Mouse (Mus musculus) spleen, adult 18-20 months (tissue): ENCODE measurements around the gene Nsmce4a.
"Not testable (repeated sequence)": the region's sequence is repeated elsewhere in the genome, so short reads cannot be mapped to it uniquely, and the experiment has no call there.

Source experiments
- DNase-seq, 2 experiments: peaks; one replicate each; pipeline ENCODE4 v3.0.0; 2022; ENCODE audit warnings: mixed read lengths in 2 of 2

The Nsmce4a gene

DNA sequence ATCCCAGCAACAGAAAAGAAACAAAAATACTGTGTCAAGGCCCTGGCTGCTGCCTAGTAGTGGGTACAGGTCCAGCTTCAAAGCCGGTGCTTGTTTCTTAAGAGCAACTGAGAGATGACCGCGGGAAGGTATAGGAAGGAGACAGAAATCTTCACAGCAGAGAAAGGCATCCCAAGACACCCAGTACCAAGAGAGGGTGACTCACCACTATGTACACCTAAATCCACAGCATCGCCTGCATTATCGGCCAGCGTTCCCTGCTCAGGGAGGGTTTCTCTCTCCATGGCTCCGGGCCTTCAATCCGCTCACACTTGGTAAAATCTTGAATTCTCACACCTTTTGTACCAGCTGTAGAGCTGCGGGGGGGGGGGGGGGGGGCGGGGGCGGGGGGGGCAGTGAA lies at the start of gene Nsmce4a:
TSS of gene Nsmce4a (minus strand) at position 298 of the 400 bp plus-strand sequence.
- no peak for DNase-seq

DNA sequence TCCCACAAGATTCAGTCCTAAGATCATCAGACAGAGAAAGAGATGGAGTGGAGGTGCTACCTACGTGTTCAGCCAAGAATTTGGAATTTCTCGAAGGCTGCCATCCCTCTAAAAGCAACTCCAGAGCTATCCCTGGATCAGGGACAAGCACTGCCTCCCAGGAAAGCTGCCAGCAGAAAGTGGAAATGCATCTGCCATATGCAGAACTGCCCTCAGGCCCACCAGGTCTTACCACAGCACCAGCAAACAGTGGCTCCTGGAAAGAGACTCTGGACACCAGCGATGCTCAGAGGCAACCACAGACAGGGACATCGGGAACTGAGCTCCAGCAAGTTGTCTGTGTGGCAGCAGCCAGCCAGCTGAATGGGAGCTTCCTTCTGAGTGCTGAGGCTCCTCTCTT lies 49.4 kb upstream of the Nsmce4a start:
- no peak for DNase-seq

DNA sequence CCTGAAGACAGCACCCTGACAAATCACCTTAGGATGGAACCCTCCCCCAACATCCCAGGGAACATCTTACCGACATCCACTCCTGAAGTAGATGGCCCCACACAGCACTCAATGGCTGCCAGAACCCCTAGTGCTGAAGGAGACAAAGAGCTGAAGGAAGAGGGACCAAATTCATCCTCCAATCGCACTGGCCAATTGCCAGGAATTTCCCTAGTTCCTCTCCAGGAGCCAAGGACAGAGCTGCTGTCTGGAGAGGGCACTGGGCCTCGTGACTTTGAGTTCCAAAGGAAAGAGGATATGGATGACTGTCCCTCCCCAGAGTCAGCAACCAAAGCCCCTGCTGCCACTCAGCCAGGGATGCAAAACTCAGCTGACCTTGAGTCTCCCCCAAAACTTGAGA lies 49.0 kb upstream of the Nsmce4a start:
- DNase-seq = no peak

DNA sequence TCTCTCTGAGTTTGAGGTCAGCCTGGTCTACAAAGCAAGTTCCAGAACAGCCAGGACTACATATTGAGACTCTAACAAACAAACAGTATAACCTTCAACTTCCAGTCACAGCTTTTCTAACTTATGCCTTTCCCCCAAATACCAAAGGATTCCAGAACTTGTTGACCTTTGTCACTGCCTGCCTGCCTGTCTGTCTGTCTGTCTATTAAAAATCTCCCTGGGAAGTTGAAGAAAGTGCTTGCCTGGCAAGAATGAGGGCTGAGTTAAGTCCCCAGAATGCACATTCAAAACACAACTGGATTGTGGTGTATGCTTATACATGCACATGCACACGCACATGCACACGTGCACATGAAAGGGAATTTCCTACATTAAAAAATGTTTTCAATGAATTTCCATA lies 48.1 kb upstream of the Nsmce4a start:
- DNase-seq = no peak

DNA sequence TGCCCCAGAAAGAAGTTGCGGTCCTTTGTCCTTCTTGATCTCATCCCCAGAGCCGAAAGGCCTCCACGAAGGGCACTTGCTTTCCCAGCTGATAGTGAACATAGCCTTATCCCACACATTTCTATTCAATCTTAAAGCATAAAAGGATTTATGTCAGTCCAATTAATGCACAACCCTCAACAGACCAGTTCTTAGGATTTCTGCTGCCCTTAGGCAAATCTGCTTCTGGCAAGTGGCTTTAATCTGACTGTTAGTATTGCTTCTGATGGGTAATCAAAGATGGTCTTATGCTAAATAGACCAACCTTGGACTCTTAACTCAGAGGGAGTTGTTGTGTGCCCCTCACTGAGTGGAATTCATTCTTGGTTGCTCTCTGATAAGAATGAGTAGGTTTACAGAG lies 44.7 kb upstream of the Nsmce4a start:
- no peak for DNase-seq

DNA sequence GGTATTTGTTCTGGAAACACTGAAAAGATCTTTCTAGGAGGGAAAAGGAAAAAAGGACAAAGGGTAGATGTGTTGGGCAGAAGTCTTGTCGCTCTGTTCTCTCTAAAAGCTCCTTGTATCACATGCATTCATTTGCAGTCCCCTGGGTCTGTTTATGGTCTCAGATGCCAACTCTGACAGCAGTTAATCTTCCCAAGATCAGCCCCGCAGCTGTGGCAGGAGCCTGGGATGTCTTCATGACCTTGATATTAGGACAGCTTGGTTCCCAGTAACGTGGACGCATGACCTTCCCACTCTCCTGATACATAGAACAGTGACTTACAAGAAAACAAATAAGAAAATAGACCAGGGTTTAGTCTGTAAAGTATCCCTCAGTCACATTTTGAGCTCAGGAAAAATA lies 41.1 kb upstream of the Nsmce4a start:
- DNase-seq = no peak

DNA sequence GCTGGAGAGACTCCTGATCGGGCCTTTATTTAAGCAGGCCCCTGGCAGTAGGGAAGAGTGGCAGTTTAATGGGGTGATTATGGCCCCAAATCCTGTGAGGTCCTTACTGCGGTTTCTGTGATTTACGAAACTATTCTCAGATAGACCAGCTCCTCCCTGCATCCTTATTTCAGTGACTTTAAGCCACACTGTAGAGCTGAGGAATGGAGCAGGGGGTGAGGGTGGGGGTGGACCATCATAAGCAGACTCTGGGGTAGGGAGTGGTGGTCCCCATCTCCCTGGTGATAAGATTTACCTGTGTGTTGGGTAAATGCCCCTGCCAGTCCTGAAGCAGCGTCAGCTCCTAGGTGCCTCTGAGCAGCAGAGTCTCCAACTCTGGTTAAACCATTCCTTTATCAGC lies 34.0 kb upstream of the Nsmce4a start:
- no peak for DNase-seq

DNA sequence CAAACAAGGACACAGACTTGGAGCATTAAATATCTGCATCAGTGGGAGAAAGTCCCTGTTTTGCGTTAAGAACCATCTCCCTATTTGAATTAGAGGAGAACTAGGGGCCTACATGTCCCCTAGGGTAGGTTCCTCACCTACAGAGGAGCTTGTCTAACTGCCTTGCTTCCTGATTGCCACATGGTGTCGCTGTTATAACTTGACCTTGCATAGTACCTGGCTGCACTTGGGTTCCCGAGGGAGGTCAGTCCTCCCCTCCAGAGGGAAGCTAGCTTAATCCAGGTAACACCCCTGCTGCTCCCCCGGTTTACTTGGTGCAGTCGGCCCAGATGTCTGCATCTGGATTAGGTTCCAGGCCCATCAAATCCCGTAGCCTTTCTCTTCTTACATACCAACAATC lies 32.2 kb upstream of the Nsmce4a start:
- no peak for DNase-seq

DNA sequence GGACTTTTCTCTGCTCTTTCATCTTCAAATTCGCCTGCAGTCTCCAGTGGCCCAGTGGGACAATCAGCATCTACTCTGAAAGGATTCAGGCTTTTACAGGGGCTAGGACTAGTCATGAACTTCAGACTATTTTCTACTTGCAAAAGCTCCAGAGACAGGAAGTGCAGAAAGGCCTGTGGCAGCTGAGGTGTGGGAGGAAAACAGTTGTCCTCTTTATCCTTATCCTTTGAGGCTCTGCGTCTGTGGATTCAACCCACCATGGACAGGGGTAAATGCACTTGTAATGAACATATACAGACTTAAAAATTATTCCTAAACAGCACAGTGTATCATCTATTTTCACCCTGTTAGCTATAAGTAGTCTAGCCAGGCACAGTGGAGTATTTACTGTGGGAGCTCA lies 31.5 kb upstream of the Nsmce4a start:
- DNase-seq = no peak

DNA sequence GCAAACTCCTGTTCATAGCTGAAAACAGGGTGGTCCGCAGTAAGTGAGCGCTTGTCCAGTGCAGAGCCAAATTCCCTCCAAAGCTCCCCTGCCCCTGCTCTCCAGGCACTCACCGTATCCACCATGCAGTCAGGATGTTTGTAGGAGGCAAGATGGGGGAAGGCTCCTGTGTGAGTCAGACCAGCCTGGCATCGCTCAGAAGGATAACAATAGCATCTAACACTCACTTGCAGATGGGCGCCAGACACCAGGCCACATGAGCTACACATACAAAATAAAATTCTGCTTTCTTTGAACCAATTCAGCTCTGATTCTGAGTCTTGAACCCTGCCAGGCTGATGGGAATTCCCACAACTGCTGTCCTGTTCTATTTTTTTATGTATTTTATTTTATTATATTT lies 30.6 kb upstream of the Nsmce4a start:
- no peak for DNase-seq

DNA sequence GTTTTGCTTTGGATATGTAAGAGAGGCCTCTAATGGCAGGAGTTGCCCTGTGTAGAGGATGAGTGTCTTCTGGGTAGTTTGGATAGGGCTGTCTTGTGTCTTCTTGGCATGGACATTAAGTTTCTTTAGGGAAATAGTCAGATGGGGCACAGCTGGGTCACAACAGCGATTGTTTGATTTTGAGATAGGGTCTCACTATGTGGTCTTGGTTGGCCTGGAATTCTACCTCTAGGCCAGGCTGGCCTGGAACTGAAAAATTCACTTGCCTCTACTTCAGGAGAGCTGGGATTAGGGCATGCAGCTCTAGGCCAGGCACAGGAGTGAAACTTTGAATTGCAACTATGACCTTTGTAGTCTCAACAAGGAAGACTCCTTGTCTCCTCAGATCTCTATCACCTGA lies 29.9 kb upstream of the Nsmce4a start:
- DNase-seq = no peak

DNA sequence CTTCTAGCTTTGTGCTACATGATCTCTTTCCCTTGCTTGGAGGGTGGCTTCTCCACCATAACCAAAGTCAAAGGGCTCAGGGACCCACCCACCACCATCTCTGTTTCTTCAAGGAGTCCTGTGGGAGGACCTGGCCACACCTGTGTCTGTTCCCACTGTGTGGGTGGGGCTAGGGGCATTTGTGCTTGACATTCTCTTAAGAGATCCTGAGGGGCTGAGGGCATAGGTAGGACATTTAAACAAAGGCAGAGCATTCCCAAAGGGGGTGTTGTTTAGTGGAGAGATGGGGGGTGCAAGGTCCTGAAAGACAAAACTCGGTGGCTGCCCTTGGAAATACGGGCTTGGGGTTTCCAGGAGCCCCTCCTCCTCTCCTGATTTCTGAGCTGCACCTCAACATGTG lies 27.6 kb upstream of the Nsmce4a start:
- DNase-seq = no peak

DNA sequence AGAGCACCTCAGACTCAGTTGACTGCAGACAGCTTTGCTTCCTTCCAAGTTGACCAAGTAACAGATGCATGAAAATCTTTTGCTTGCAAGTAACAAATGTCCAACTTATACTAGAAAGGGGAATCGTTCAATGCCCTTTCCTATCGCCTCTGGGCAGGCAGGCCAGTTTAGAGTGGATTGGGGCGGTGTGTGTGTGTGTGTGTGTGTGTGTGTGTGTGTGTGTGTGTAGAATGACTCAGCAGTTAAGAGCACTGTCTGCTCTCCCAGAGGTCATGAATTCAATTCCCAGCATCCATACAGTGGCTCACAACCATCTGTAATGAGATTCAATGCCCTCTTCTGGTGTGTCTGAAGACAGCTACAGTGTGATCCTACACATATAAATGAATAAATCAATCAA lies 27.2 kb upstream of the Nsmce4a start:
- DNase-seq = no peak

DNA sequence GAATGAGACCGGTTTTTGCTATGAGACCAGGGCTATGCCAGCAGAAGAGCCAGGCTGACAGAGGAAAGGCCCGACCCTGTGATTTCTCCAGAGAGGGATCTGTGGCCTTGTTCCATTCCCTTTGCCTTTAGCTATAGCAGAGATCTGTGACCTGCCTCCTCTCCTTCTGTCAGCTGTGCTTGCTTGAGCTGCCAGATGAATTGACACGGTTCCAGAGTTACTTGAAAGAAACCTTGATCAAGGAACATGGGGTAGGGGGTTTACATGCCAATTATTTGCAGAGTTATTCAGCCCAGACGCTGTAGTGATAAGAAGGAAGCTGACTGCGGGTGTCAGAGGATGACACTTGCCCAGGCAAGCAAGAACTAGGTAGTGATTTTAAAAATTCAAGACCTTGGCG lies 24.6 kb upstream of the Nsmce4a start:
- DNase-seq = no peak

DNA sequence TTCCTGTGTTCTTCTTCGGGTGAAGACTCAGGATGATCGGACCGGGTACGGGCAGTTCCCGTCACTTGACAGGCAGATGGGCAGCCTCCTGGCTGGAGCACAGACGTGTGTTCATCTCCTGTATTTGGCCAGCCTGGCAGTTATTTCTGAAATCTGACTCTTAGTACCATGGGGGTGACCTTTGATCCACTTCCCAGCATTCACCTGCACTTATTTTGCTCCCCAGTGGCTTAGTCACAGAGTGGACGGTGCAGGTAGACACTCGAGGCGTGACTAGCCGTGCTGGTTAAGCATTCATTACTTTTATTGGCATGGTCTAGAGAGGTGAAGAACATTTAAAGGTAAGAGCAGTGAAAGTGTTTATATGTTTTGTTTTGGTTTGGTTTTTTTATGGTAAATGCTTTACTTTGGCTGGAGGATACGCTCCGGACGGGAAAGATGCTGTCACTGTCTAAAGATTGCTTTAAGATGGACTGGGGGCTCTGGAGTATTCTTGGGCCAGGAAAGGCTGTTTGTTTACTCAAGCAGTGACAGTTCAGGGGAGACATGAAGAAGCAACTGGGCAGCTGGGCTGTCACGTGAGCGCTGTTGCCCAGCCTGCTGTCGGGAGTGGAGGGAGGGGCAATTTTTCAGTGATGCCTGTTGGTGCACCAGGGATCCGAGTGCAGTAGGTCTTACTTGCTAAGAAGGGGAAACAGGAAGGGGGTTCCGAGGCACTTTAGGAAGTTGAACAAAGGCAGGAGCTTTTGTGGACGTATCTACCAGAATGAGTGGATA lies 23.3 kb upstream of the Nsmce4a start:
- not testable (repeated sequence) for DNase-seq

DNA sequence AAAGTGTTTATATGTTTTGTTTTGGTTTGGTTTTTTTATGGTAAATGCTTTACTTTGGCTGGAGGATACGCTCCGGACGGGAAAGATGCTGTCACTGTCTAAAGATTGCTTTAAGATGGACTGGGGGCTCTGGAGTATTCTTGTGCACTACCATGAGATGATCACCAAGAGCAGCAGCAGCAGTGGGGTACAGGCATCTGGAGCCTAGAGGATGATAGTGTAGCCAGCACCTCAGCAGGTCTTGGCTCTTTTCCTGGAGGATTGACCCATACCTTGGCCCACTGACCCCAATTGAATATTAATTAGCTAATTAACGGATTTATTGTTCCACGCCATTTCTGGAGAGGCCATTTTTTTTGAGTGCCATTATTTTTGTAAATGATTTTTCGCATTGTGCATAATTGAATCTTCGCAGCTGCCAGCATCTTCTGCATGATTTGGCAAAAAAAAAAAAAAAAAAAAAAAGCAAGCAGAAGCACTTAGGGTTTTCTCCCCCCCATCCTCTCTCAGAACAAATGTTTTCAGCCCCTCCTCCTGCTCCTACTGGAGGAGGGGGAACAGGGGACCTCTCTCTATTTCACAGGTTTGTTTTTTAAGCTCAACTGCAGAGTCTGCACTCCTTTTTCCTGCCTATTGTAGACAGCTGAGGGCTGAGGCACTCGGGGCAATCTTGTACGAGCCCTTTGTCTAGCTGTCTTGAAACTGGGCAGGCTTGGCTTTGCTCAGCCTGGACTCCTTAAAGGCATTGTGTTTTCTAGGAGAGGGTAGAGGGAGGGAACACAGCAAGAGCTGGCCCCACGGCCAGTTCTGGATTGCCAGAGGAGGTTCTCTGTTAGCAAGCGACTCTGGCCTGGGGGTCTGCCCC lies 20.7 kb upstream of the Nsmce4a start:
- not testable (repeated sequence) for DNase-seq

DNA sequence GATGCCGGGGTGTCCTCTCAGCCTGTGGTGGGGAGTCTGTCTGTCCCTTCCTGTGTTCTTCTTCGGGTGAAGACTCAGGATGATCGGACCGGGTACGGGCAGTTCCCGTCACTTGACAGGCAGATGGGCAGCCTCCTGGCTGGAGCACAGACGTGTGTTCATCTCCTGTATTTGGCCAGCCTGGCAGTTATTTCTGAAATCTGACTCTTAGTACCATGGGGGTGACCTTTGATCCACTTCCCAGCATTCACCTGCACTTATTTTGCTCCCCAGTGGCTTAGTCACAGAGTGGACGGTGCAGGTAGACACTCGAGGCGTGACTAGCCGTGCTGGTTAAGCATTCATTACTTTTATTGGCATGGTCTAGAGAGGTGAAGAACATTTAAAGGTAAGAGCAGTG lies 20.1 kb upstream of the Nsmce4a start:
- not testable (repeated sequence) for DNase-seq

DNA sequence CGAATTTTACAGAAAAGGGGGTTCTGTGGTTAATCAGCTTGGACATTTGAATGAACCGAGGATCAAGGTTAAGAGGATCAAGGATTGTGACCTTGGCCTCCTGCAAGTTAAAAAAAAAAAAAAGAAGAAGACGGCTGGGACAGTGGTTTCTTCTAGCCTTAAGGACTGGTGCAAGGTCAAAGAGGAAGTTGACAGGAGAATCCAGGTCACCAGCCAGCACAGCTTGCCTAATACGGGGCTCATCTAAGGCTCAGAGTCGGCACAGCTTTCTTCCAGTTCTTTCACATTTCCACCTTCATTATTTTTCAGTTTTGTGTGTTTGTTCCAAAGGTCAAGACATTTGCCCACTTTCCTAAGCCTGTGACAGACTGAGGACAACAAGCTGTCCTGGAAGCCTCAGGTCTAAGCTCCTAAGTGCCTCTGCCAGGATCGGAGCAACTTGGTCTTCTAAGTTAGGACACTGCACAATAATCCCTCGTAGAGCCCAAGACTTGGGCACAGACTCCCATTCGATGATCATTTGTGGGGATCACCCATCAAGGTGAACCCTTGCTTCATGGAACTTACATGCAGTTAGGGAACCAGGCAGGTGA lies 18.0 kb upstream of the Nsmce4a start:
- DNase-seq = no peak

DNA sequence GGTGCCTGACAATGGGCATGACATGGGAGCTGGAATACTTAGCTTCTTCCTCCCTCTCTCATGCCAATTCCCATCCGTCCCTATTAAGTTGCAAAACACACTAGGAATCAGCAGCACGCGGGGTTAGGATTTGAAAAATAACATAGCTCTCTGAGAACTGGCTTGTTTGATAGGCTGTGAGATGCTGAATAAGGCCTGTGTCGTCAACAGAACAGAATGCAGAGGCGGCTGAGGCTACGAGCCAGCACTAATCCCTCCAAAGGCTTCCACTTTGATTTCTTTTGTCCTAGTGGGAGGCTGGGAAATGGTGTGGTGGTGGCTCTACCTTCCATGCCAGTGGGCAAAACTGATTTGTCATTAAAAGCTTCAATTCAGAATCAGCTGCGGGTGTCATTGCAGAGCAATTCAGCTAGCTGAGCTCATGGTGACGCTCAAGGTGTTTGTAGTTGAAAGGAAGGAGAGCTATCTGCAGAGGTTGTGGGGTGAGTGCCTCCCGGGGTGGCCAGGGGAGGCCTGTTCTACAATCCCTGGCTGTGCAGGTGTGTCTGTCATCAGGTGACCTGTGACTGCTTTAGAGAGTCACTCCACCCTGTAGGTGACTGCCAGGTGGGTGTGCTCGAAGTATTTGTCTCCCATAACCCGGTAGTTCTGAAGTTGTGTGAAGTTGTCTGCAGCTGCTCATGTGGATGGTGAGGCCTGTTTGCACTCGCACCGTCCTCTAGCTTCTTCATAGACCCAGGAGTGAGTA lies 17.3 kb upstream of the Nsmce4a start:
- no peak for DNase-seq

DNA sequence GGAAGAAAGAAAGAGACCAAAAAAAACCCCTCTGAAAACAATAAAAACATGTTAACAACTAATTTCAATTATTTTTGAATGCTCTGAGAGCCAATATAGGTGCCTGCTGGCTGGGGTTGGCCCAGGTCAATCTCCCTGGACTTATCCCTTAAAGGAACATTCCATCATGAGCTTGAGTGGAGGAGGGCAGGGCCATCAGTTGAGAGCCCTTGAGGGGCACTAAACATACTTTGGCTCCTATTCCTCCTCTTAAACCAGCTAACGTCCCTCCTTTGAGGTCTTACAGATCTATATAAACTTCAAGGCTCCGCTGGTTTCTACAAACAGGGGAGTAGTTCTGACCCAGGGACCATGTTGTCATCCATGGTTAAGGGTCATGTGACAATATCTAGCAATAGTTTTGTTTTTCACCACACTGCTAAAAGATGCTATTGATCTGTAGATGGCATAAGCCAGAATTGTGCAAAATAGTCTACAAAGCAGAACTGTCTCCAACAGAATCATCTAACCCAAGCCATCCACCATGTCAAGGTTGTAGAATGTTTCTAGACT lies 13.7 kb upstream of the Nsmce4a start:
- no peak for DNase-seq

DNA sequence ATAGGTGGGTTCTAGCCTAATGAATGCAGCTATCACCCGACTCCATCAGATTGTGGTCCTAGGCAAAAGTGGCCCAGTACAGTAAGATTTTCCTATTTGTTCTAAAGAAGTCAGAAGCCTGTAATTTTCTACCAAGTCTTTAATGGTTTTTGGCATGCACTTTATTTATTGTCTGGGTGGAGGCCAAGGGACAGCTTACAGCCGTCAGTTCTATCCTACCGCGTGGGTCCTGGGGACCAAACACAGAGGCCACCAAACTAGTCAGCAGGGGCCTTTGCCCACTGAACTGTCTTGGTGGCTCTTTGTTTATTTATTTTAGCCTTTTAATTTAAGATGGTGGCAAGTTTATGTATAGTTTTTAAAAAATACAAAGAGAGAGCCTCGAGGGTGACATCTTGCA lies 5.7 kb upstream of the Nsmce4a start:
- DNase-seq = no peak

DNA sequence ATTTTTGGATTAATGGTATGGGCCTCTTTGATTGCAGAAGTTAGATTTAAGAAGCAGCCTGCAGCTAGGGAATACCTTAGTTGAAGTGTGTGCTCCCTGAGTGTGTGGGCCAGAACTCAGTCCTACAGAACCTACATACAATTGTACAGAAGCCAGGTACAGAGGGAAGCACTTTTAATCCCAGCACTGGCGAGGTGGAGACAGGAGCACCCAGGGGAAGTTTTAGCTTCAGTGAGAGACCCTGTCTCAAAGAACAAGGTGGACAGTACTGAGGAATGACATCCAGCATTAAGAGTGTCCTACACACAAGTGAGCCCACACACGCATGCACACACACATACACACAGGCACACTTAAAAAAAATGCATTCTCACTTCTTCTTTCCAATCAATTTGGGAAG lies 5.1 kb upstream of the Nsmce4a start:
- no peak for DNase-seq
